Mouse (Mus musculus) CD8-positive naive resting alpha-beta T cell, adult 2 months (primary cell): ENCODE results near the gene Jarid2.

Source experiments
- DNase-seq, 2 experiments: peaks; one replicate each; pipeline ENCODE4 v3.0.0; 2022; ENCODE audit warnings: low read depth in 2 of 2, low spot score in 2 of 2

The Jarid2 gene

GRCm38 (mm10) chr13:44833353-44833752, 104.1 kb downstream of the Jarid2 start:
- DNase-seq, result peak in 1 of 2 experiments; percentile 35

GRCm38 (mm10) chr13:44837445-44837844, 108.2 kb downstream of the Jarid2 start:
- DNase-seq, result no peak

- no peak for DNase-seq
Observed at GRCm38 (mm10) chr13:44839866-44840835, 110.9 kb downstream of the Jarid2 start.

GRCm38 (mm10) chr13:44851426-44851825, 122.2 kb downstream of the Jarid2 start:
- no peak for DNase-seq

- peak; percentile 2 to 5 for DNase-seq
Observed at GRCm38 (mm10) chr13:44852024-44852423, 122.8 kb downstream of the Jarid2 start.

- DNase-seq, result peak in 1 of 2 experiments; percentile 8
Observed at GRCm38 (mm10) chr13:44865566-44865965, 136.3 kb downstream of the Jarid2 start.

GRCm38 (mm10) chr13:44868037-44868650, 138.9 kb downstream of the Jarid2 start:
- no peak for DNase-seq

GRCm38 (mm10) chr13:44869418-44870119, 140.3 kb downstream of the Jarid2 start:
- peak; percentile 100 for DNase-seq

- DNase-seq, result no peak
Observed at GRCm38 (mm10) chr13:44876799-44877198, 147.5 kb downstream of the Jarid2 start.

- no peak for DNase-seq
Observed at GRCm38 (mm10) chr13:44881001-44881400, 151.7 kb downstream of the Jarid2 start.

GRCm38 (mm10) chr13:44886221-44886620, 156.9 kb downstream of the Jarid2 start:
- no peak for DNase-seq

GRCm38 (mm10) chr13:44890612-44891011, 161.3 kb downstream of the Jarid2 start:
- DNase-seq, result no peak

GRCm38 (mm10) chr13:44891813-44892730, 162.8 kb downstream of the Jarid2 start:
- DNase-seq, result no peak

- DNase-seq, result no peak
Observed at GRCm38 (mm10) chr13:44896211-44896610, 166.9 kb downstream of the Jarid2 start.

- no peak for DNase-seq
Observed at GRCm38 (mm10) chr13:44902299-44902698, 173.0 kb downstream of the Jarid2 start.

- DNase-seq, result no peak
Observed at GRCm38 (mm10) chr13:44903416-44903815, 174.1 kb downstream of the Jarid2 start.

GRCm38 (mm10) chr13:44904271-44904670, 175.0 kb downstream of the Jarid2 start:
- DNase-seq, result no peak

- no peak for DNase-seq
Observed at GRCm38 (mm10) chr13:44906141-44906540, 176.9 kb downstream of the Jarid2 start.

GRCm38 (mm10) chr13:44907702-44908101, 178.4 kb downstream of the Jarid2 start:
- DNase-seq, result no peak

- DNase-seq, result no peak
Observed at GRCm38 (mm10) chr13:44908790-44909189, 179.5 kb downstream of the Jarid2 start.
